Mouse (Mus musculus) neural tube, embryonic 13.5 days (tissue): ENCODE measurements at regions not wholly inside any gene's neighbourhood (a gene's known extent, or its start where the extent isn't known, plus 50 kb on each side); places are given as distances from the start of the nearest gene placed in this dataset.
"Not testable (repeated sequence)": the region's sequence is repeated elsewhere in the genome, so short reads cannot be mapped to it uniquely, and the experiment has no call there.

ENCODE experiments used
- ATAC-seq: fragments of 200-750 bp; cut with Nextera tagmentation; 2 replicates; pipeline ENCODE4 v1.8.0; 2017; ENCODE audit warnings: low read depth, mild to moderate bottlenecking, moderate TSS enrichment, moderate library complexity
- H3K27ac ChIP-seq: fragments of 300-500 bp; sonication (generic); replicated peaks from 2 replicates; pipeline ENCODE4 v1.5.1; 2015; ENCODE audit warnings: moderate library complexity, mild to moderate bottlenecking, inconsistent platforms
- H3K27me3 ChIP-seq: fragments of 300-500 bp; sonication (generic); 2 replicates; pipeline ENCODE4 v1.6.1; 2015; ENCODE audit warnings: mild to moderate bottlenecking, inconsistent platforms
- H3K36me3 ChIP-seq: fragments of 300-500 bp; sonication (generic); 2 replicates; pipeline ENCODE4 v1.6.1; 2015; ENCODE audit warnings: mild to moderate bottlenecking, inconsistent platforms
- H3K4me1 ChIP-seq: fragments of 300-500 bp; sonication (generic); replicated peaks from 2 replicates; pipeline ENCODE4 v1.6.1; 2015; ENCODE audit warnings: inconsistent platforms
- H3K4me2 ChIP-seq: fragments of 300-500 bp; sonication (generic); 2 replicates; pipeline ENCODE4 v1.6.1; 2015; ENCODE audit warnings: inconsistent platforms, mild to moderate bottlenecking, moderate library complexity
- H3K4me3 ChIP-seq: fragments of 300-500 bp; sonication (generic); 2 replicates; pipeline ENCODE4 v1.5.1; 2015; ENCODE audit warnings: mild to moderate bottlenecking, inconsistent platforms
- H3K9ac ChIP-seq: fragments of 300-500 bp; sonication (generic); 2 replicates; pipeline ENCODE4 v1.6.1; 2015; ENCODE audit warnings: moderate library complexity, mild to moderate bottlenecking, inconsistent platforms
- H3K9me3 ChIP-seq: fragments of 300-500 bp; sonication (generic); 2 replicates; pipeline ENCODE4 v1.6.1; 2016; ENCODE audit warnings: inconsistent platforms
- WGBS: fragments of 180-500 bp; shearing (Covaris S2); methylation state at CpG from one replicate; pipeline ENCODE4 v1.1.7; 2015; 5-methylcytosine and 5-hydroxymethylcytosine counted together

DNA sequence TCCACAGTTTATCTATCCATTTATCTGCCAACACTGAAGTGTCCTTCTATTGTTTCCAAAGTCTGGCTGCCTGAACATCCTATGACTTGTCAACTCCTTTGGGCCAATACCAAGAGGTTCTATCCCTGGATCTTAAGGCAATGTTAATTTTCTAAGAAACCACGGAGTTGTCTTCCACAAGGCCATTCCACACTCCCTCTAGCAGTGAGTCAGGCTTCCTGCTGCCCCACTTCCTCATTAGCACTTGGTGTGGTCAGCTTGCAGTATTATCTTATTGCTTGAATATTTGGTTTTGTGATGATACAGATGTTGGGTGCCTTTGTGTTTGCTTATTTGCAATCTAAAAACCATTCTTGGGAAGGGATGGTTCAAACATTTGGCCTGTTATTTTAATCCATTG, 87.5 kb upstream of the Ppp2r2d start:
- Histone ChIP-seq H3K27me3 (no peaks in the 10 kb centered on the region), H3K4me1 (no peaks in the 10 kb centered on the region), H3K9me3 (no peaks in the 10 kb centered on the region), H3K9ac (no peak overlapping the region), H3K27ac (no peak overlapping the region), H3K4me2 (no peak overlapping the region), H3K36me3 (no peaks in the 10 kb centered on the region), H3K4me3 (no peak overlapping the region)
- no peak for ATAC-seq
- WGBS, result 74% methylated on average over 1 of the region's 1 CpGs

DNA sequence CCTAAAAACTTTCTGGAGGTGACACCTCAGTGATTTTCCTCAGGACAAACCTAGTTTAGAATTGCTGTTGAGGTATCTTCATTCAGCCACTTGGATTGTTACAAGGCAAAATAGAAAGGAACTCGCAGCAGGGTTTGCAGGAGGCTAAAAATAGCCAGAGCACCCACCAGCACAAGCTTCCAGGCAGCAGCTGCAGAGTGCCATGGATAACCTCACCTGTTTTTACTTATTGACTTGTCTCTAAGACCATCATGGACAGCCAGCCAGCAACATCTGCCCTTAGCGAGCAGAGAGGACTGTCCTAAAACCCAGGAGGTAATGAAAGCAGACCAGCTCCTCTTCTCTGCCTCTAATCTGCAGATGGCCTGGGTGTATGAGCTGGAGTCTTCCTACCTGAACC, 97.4 kb upstream of the Ppp2r2d start:
- Histone ChIP-seq H3K27ac (no peak overlapping the region), H3K4me2 (no peak overlapping the region), H3K4me1 (0 out of 2 replicates have a peak, but pooled peaks cover 7% of the 10 kb centered on the region), H3K4me3 (no peak overlapping the region), H3K36me3 (no peaks in the 10 kb centered on the region), H3K27me3 (no peaks in the 10 kb centered on the region), H3K9me3 (no peaks in the 10 kb centered on the region), H3K9ac (no peak overlapping the region)
- 92% methylated on average over 2 of the region's 2 CpGs for WGBS
- ATAC-seq, result no peak

DNA sequence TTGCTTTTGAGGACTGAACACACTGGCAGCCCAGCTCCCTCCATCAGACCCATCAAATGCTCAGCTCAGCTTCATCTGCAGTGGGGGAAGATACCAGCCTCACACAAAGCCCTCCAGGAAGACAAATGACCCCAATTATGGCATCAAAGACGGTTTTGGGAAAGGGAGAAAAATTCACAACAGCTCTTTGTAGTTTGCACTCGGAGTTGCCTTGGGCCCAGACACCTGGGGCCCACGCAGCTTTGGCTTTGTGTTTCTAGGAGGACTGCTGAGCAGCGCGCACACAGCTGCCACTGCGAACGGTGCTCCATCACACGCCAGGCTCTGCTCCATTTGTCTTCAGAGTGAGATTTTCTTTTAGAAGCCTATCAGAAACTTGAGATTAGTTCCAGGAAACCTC, 99.3 kb upstream of the Ppp2r2d start:
- WGBS, result 20% methylated on average over 8 of the region's 8 CpGs
- H3K27ac ChIP-seq, result 0 out of 2 replicates have a peak overlapping the region, but pooled peaks have one; percentile 10
- H3K4me1 ChIP-seq, result peaks cover 20% of the 10 kb centered on the region
- no peak overlapping the region for H3K4me2 ChIP-seq
- H3K27me3 ChIP-seq, result no peaks in the 10 kb centered on the region
- H3K4me3 ChIP-seq, result no peak overlapping the region
- no peaks in the 10 kb centered on the region for H3K36me3 ChIP-seq
- no peak for ATAC-seq
- H3K9me3 ChIP-seq, result no peaks in the 10 kb centered on the region
- H3K9ac ChIP-seq, result no peak overlapping the region

DNA sequence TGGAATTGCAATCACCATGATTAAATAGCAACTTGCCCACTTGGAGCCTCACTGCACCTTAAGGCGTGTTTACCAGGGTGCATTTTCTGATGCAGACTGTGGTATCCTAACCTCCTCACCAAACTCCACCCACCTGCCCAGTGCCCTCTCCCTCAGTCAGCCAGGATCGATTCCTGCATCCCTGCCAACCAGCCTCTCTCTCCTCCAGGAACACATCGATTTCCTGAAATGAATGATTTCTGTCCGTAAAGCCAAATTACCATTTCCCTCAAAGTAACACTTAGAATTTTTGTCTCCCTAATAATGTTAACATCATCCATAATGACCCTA, 103.4 kb upstream of the Ppp2r2d start:
- 0 out of 2 replicates have a peak, but pooled peaks have one; percentile 34 for ATAC-seq

DNA sequence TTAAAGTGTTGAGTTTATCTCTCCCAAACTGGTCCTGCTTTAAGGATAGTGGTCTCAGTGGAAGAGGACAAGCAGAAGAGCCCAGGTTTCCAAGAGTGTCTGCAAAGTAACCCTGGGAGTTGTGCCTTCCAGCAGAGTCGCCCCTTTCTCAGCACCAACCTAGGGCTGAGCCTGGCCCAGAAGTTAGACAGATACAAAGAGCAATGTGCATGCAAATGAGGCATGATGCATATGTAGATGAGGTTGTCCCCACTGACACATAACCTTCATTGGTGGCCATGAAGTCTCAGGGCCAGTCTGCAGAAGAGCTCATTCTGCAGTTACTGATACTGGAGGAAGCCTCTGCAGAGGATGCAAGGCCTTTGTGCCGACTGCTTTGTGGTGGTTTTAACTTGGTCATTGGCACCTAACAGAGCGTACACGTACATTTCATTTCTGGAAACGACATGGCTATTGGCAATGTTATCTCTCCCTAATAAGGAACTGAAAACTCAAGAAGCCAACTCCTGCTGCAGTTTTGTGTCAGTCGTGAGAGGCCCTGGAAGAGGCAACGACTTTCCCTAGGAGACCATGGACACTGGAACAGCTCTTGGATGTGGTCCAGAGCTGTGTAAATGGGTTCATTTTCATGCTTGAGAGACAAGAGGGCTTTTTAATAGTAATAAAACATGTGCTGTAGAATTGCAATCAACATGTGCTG, 103.9 kb upstream of the Ppp2r2d start:
- no peaks in the 10 kb centered on the region for H3K27me3 ChIP-seq
- no peak overlapping the region for H3K4me3 ChIP-seq
- 42% methylated on average over 7 of the region's 7 CpGs for WGBS
- H3K4me2 ChIP-seq, result no peak overlapping the region
- ATAC-seq, result peak; percentile 79
- H3K27ac ChIP-seq, result peak overlapping the region; percentile 62
- no peaks in the 10 kb centered on the region for H3K9me3 ChIP-seq
- H3K36me3 ChIP-seq, result no peaks in the 10 kb centered on the region
- H3K9ac ChIP-seq, result no peak overlapping the region
- H3K4me1 ChIP-seq, result peaks cover 20% of the 10 kb centered on the region

More for the DNA sequence above, 103.4 kb upstream of the Ppp2r2d start:
- no peak overlapping the region for H3K27ac ChIP-seq
- no peak overlapping the region for H3K9ac ChIP-seq
- H3K9me3 ChIP-seq, result no peaks in the 10 kb centered on the region
- no peaks in the 10 kb centered on the region for H3K27me3 ChIP-seq
- H3K4me3 ChIP-seq, result no peak overlapping the region
- H3K36me3 ChIP-seq, result no peaks in the 10 kb centered on the region
- no peak overlapping the region for H3K4me2 ChIP-seq
- WGBS, result 62% methylated on average over 4 of the region's 4 CpGs
- peaks cover 23% of the 10 kb centered on the region for H3K4me1 ChIP-seq

DNA sequence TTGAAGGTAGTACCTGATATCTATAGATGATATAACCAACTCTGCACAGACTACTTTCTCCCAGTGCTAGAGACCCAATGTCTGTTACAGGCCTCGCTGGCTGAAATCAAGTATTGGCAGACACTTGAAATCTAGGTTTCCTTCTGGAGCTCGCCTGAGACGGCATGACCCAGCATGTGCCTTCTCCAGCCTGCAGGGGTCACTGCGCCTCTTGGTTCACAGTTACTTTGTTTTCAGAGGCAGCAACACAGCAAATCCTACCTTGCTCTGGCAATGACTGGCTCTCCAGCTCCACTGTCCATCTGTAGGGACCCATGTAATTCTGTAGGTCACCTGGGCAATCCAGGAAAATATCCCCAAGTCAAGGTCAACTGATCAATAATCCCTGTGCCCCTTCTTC, 111.6 kb upstream of the Ppp2r2d start:
- Histone ChIP-seq H3K9me3 (no peaks in the 10 kb centered on the region), H3K4me1 (no peaks in the 10 kb centered on the region), H3K36me3 (no peaks in the 10 kb centered on the region), H3K27ac (no peak overlapping the region), H3K4me2 (no peak overlapping the region), H3K9ac (no peak overlapping the region), H3K4me3 (no peak overlapping the region), H3K27me3 (no peaks in the 10 kb centered on the region)
- WGBS, result 42% methylated on average over 4 of the region's 4 CpGs
- no peak for ATAC-seq

DNA sequence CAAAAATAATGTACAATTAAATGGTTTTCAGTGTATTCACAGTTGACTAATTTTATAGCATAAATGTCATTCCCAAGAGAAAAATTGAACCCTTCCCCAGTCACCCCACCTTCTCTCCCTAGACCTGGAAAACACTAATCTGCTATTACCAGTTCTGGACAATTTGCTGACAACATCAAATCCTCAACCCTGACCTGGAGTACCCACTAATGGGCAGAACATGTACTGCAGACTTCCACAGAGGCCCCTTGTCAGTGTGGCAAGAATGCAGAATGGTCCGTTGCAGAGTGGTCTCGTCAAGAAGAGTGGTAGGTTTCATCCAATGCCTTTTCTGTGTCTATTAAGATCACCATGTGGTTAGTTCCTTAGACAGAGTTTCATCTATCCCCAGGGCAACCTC, 121.0 kb upstream of the Ppp2r2d start:
- Histone ChIP-seq H3K27ac (no peak overlapping the region), H3K27me3 (no peaks in the 10 kb centered on the region), H3K36me3 (no peaks in the 10 kb centered on the region), H3K4me2 (no peak overlapping the region), H3K9me3 (no peaks in the 10 kb centered on the region), H3K4me1 (0 out of 2 replicates have a peak, but pooled peaks cover 5% of the 10 kb centered on the region), H3K9ac (no peak overlapping the region), H3K4me3 (no peak overlapping the region)
- 87% methylated on average over 2 of the region's 2 CpGs for WGBS
- ATAC-seq, result no peak

DNA sequence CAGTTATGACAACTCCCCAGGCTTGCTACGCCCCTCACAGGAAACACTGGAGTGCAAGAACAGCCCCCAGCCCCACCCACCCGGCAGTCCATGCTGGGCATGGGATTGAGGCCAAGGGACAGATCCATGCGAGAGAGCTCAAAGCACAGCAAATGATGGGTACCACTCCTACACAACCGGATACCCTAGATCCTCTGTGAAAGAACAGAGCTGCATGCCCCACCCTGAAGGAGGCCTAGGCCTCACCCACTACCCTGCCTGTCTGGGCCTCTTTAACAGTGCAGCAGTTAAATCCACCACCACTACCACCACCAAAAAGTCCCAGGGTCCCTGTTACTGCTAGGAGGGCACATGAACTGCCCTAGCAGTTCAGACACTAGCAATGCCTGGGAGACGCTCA, 126.3 kb upstream of the Ppp2r2d start:
- H3K27ac ChIP-seq, result no peak overlapping the region
- H3K4me3 ChIP-seq, result no peak overlapping the region
- H3K27me3 ChIP-seq, result no peaks in the 10 kb centered on the region
- no peak overlapping the region for H3K9ac ChIP-seq
- H3K36me3 ChIP-seq, result no peaks in the 10 kb centered on the region
- no peak for ATAC-seq
- peaks cover 16% of the 10 kb centered on the region for H3K4me1 ChIP-seq
- no peaks in the 10 kb centered on the region for H3K9me3 ChIP-seq
- WGBS, result 67% methylated on average over 5 of the region's 5 CpGs
- no peak overlapping the region for H3K4me2 ChIP-seq

DNA sequence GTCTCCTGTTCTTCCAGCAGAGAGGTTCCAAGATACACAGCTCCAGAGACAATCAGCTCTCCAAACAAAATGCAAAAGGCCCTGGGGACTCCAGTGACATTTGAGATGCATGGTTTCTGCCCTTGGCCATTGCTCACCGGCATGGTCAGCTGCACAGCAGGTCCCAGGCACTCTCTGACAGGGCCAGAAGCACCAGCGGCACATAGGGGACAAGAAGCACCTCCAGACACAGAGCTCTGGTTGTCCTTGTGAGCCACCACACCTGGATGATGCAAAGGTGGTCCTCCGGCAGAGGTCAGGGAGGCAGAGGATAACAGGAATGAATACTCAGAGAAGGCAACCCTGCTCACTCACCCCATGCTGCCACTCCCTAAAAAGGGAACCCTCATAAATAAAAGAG, 126.8 kb upstream of the Ppp2r2d start:
- Histone ChIP-seq H3K9me3 (no peaks in the 10 kb centered on the region), H3K27me3 (no peaks in the 10 kb centered on the region), H3K4me1 (peaks cover 18% of the 10 kb centered on the region), H3K36me3 (no peaks in the 10 kb centered on the region), H3K27ac (0 out of 2 replicates have a peak overlapping the region, but pooled peaks have one; percentile 42), H3K4me2 (no peak overlapping the region), H3K4me3 (no peak overlapping the region), H3K9ac (no peak overlapping the region)
- WGBS, result 64% methylated on average over 3 of the region's 3 CpGs
- ATAC-seq, result no peak

DNA sequence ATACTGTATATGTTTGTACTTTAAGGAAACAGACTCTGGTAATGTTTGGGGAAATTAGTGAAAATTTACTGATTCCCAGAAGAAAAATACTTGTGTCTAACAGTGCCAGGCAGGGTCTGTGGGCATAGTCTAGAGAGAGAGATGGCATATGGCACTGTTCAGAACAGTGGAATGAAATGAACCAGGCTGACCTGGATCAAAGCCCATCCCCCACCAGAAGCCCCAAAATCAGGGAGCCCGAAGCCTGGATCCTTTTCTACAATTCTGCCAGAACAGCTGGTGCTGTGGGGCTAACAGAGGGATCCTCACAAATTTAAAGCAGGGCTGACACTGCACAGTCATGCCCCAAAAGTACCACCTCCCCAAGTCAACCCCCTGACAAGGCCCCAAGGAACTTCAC, 131.1 kb upstream of the Ppp2r2d start:
- H3K4me3 ChIP-seq, result no peak overlapping the region
- 61% methylated on average over 1 of the region's 1 CpGs for WGBS
- H3K4me1 ChIP-seq, result peaks cover 18% of the 10 kb centered on the region
- no peak overlapping the region for H3K9ac ChIP-seq
- no peaks in the 10 kb centered on the region for H3K27me3 ChIP-seq
- H3K27ac ChIP-seq, result no peak overlapping the region; the same call in 1 of the 2 replicates
- ATAC-seq, result no peak
- no peaks in the 10 kb centered on the region for H3K36me3 ChIP-seq
- H3K9me3 ChIP-seq, result no peaks in the 10 kb centered on the region
- H3K4me2 ChIP-seq, result no peak overlapping the region

DNA sequence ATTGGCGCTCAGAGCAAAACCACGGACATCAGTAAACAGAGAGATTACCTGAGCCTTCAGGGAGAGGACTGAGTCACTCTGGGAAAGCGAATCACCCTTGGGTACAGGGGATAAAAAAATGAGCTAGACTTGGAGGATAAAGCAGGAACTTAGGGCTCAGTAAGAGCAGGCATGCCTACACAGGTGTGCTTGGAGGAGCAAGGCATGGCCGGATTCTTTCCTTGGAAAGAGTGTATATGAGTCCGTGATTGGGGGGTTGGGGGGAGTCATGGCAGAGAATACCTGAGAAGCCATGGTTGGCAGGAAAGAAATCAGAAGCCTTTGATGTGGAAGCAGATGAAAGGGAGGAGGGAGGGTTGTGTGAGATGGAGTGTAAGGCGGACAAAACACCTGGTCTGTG, 137.5 kb upstream of the Ppp2r2d start:
- no peak overlapping the region for H3K4me2 ChIP-seq
- H3K4me3 ChIP-seq, result no peak overlapping the region
- no peaks in the 10 kb centered on the region for H3K36me3 ChIP-seq
- H3K27ac ChIP-seq, result no peak overlapping the region
- H3K9me3 ChIP-seq, result no peaks in the 10 kb centered on the region
- H3K27me3 ChIP-seq, result no peaks in the 10 kb centered on the region
- 87% methylated on average over 6 of the region's 6 CpGs for WGBS
- H3K9ac ChIP-seq, result no peak overlapping the region
- ATAC-seq, result no peak
- no peaks in the 10 kb centered on the region for H3K4me1 ChIP-seq

DNA sequence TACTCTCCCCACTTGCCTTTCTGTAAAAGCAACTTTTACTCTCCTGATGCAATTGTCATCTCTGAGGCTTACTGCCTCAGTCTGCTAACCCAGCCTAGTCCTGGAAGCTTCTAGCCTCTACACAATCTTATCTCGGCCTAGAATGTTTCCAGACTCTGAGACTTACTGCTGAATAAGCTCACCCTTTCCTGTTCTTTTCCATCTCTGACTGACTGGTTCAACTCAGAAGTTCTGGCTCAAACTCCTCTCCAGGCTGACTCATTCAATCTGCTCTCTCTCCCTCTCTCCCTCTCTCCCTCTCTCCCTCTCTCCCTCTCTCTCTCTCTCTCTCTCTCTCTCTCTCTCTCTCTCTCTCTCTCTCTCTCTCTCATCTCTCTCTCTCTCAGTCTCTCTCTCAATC, 146.3 kb upstream of the Ppp2r2d start:
- H3K27ac ChIP-seq, H3K9me3 ChIP-seq, H3K36me3 ChIP-seq, H3K9ac ChIP-seq, H3K4me1 ChIP-seq, H3K4me3 ChIP-seq, ATAC-seq, H3K4me2 ChIP-seq, H3K27me3 ChIP-seq: not testable (repeated sequence)
- WGBS, result 82% methylated on average over 1 of the region's 1 CpGs

DNA sequence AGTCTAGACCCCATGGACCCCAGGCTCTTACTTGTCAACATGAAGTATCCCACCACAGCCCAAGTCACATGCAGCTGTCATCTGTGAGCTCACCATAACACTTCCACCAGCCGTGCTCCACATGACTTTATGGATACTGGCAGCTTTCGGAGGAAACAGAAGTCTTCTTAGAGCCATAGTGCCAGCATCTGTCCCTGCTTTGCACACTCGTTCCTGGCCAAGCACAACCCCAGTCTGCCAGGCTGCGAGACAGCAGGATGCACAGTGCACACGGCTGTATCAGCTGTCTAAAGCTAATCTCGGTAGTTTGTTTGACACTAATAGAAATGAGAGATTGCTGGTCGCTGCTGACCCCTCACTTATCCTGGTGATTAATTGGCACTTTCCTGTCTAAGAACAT, 163.7 kb upstream of the Ppp2r2d start:
- no peak for ATAC-seq
- Histone ChIP-seq H3K4me1 (no peaks in the 10 kb centered on the region), H3K4me2 (no peak overlapping the region), H3K9ac (no peak overlapping the region), H3K27ac (no peak overlapping the region), H3K36me3 (no peaks in the 10 kb centered on the region), H3K9me3 (no peaks in the 10 kb centered on the region), H3K27me3 (no peaks in the 10 kb centered on the region), H3K4me3 (no peak overlapping the region)
- 72% methylated on average over 7 of the region's 7 CpGs for WGBS
